Mouse (Mus musculus) small intestine, adult 2 months (tissue): Measurements from ENCODE around the gene Sfswap.

ENCODE experiments used
- CTCF ChIP-seq: fragments of 200-500 bp; IDR thresholded peaks from 2 replicates; pipeline ENCODE4 v1.5.1; 2012; ENCODE audit warnings: low read depth, mild to moderate bottlenecking, control low read depth, inconsistent platforms, low read length, moderate library complexity, mixed read lengths; ENCODE audit not compliant: insufficient replicate concordance, insufficient read length; ENCODE audit errors: extremely low read depth
- POLR2A ChIP-seq: fragments of 200-500 bp; IDR thresholded peaks from 2 replicates; pipeline ENCODE4 v1.6.1; 2012; ENCODE audit warnings: low read depth, mild to moderate bottlenecking, control low read depth, inconsistent platforms, low read length, moderate library complexity

DNA sequence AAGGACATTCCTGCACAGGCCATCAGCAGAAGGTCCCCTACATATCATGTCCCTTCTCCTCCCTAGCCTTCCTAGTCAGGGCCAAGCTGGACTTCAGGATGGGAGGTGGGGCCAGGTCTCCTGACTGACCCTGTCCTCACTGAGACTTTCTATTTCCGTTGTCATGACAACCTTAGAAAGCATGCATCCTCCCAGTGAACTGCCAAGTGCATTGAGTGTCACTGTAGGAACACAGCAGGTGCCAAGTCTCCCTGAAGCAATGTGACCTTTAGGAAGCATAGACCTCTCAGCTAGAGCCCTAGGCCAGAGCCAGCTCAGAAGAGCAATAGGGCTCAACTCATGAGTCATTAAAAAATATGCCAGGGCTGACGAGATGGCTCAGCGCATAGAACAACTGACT, 42.5 kb upstream of the Sfswap start:
- TF ChIP-seq POLR2A (no peak), CTCF (no peak)
